Mouse (Mus musculus) heart, adult 18-20 months (tissue): ENCODE data around the gene Dpf1. TPM values are rescaled to one million over a fixed set of nuclear protein-coding genes. Genes with fewer than 3 reads are reported as not detected.

Experiments used
- DNase-seq, 2 experiments: peaks; one replicate each; pipeline ENCODE4 v3.0.0; 2021 to 2022; ENCODE audit warnings: mixed read lengths in 1 of 2
- total RNA-seq, 2 experiments: library from RNA; stranded (reverse); gene quantifications; 2 replicates each; pipeline ENCODE4 v1.2.3; 2021

Dpf1 gene
- total RNA-seq, 2 experiments from 2014 or later, result 0.47 to 1.1 TPM

GRCm38 (mm10) chr7:29340838-29341237 lies 37.1 kb downstream of the Dpf1 start:
- DNase-seq, result no peak

- DNase-seq, result no peak
Observed at GRCm38 (mm10) chr7:29341722-29342121, 38.0 kb downstream of the Dpf1 start.

- no peak for DNase-seq
Observed at GRCm38 (mm10) chr7:29342489-29343092, 38.8 kb downstream of the Dpf1 start.

GRCm38 (mm10) chr7:29343746-29344145 lies 40.0 kb downstream of the Dpf1 start:
- DNase-seq, result no peak

- DNase-seq, result no peak
Observed at GRCm38 (mm10) chr7:29345534-29345933, 41.8 kb downstream of the Dpf1 start.

GRCm38 (mm10) chr7:29346212-29346611 lies 42.5 kb downstream of the Dpf1 start:
- no peak for DNase-seq

- DNase-seq, result no peak
Observed at GRCm38 (mm10) chr7:29350489-29350888, 46.7 kb downstream of the Dpf1 start.

- DNase-seq, result no peak
Observed at GRCm38 (mm10) chr7:29352246-29352645, 48.5 kb downstream of the Dpf1 start.

- peak; percentile 65 to 71 for DNase-seq
Observed at GRCm38 (mm10) chr7:29354161-29354560, 50.4 kb downstream of the Dpf1 start.

GRCm38 (mm10) chr7:29355406-29355805 lies 51.7 kb downstream of the Dpf1 start:
- DNase-seq, result no peak

GRCm38 (mm10) chr7:29361497-29361896 lies 57.7 kb downstream of the Dpf1 start:
- DNase-seq, result no peak

- peak; percentile 15 to 29 for DNase-seq
Observed at GRCm38 (mm10) chr7:29364052-29364451, 60.3 kb downstream of the Dpf1 start.

GRCm38 (mm10) chr7:29367166-29368003 lies 63.6 kb downstream of the Dpf1 start:
- no peak for DNase-seq

Other genes starting within 250 kb of the Dpf1 start
- under 1 TPM; 0.07 to 0.13 TPM for gene Ryr1, start 178.8 kb upstream of the Dpf1 start, total RNA-seq
- gene Rasgrp4, start 169.1 kb upstream of the Dpf1 start, total RNA-seq, result 1 to 10 TPM in 1 of 2 experiments, under 1 TPM in 1; 0.92 to 1.1 TPM
- gene Fam98c, start 147.7 kb upstream of the Dpf1 start, total RNA-seq, result 10 to 100 TPM; 10.4 to 12.1 TPM
- gene Ggn, start 133.7 kb upstream of the Dpf1 start, total RNA-seq, result under 1 TPM; 0.25 to 0.28 TPM
- gene Spred3, start 133.5 kb upstream of the Dpf1 start, total RNA-seq, result under 1 TPM; 0.60 to 0.77 TPM
- gene Psmd8, start 123.2 kb upstream of the Dpf1 start, total RNA-seq, result 100 to 1,000 TPM; 119 to 124 TPM
- under 1 TPM in 1 of 2 experiments, not detected in 1; 0.89 TPM for gene Catsperg1, start 89.9 kb upstream of the Dpf1 start, total RNA-seq
- gene Kcnk6, start 71.4 kb upstream of the Dpf1 start, total RNA-seq, result 1 to 10 TPM; 2.7 to 2.9 TPM
- 10 to 100 TPM; 66.3 to 69.2 TPM for gene Yif1b, start 65.6 kb upstream of the Dpf1 start, total RNA-seq
- 1 to 10 TPM in 1 of 2 experiments, under 1 TPM in 1; 0.77 to 1.6 TPM for gene 2200002D01Rik, start 55.5 kb upstream of the Dpf1 start, total RNA-seq
- gene Spint2, start 22.0 kb upstream of the Dpf1 start, total RNA-seq, result 10 to 100 TPM; 45.7 to 53.8 TPM
- gene Ppp1r14a, start 14.6 kb upstream of the Dpf1 start, total RNA-seq, result 1 to 10 TPM; 5.8 to 7.5 TPM
- 10 to 100 TPM in 1 of 2 experiments, 1 to 10 TPM in 1; 9.6 to 11.1 TPM for gene Sipa1l3, start 214.7 kb downstream of the Dpf1 start, total RNA-seq